Mouse (Mus musculus): Measurements from ENCODE around the gene Ppp1r9b.
A peak's percentile ranks its signal among the peaks of the same experiment; 100 is the strongest.

- TF ChIP-seq POLR2A (IDR thresholded peaks at IDR 0.05; ENCODE audit: insufficient read depth, low read depth, low read length) (peak; percentile 57), CTCF (IDR thresholded peaks at IDR 0.05; ENCODE audit: insufficient read depth, low read depth, low read length) (peak; percentile 61; the same call in 1 of the 2 replicates)
Observed at GRCm38 (mm10) chr11:94990749-94991577, at the start of gene Ppp1r9b.
